Mouse (Mus musculus): ENCODE measurements around the gene Rs1. TPM values are rescaled to one million over a fixed set of nuclear protein-coding genes. Genes with fewer than 3 reads are reported as not detected.

The Rs1 gene
- polyA plus RNA-seq, 1 experiment from 2014 or later: not detected

GRCm38 (mm10) chrX:160808226-160808625, 40.4 kb downstream of the Rs1 start:
- WGBS: 86% methylated on average over 7 of the region's 7 CpGs
- H3K9ac ChIP-seq: no peak overlapping the region
- H3K4me1 ChIP-seq: no peaks in the 10 kb centered on the region
- H3K9me3 ChIP-seq: no peaks in the 10 kb centered on the region
- no peak overlapping the region for H3K4me3 ChIP-seq
- H3K4me2 ChIP-seq (replicated peaks): no peak overlapping the region
- no peaks in the 10 kb centered on the region for H3K36me3 ChIP-seq
- H3K27ac ChIP-seq: no peak overlapping the region
- 0 out of 2 replicates have a peak, but pooled peaks cover 4% of the 10 kb centered on the region for H3K27me3 ChIP-seq (replicated peaks)
- no peak for ATAC-seq (ENCODE audit: low FRiP score, low read depth)

Other genes with a start within 250 kb of the Rs1 start
- gene Ppef1, start 32.2 kb upstream of the Rs1 start, polyA plus RNA-seq (2016; fragmentation: Nextera tagmentation; extraction: Ambion mirVana): 5.6 and 6.7 TPM in 2 replicates
- 0.13 and 0.34 TPM in 2 replicates for gene Gja6, start 139.0 kb downstream of the Rs1 start, polyA plus RNA-seq (2016; fragmentation: Nextera tagmentation; extraction: Ambion mirVana)
- 2.7 and 3.2 TPM in 2 replicates for gene Cdkl5, start 226.7 kb downstream of the Rs1 start, polyA plus RNA-seq (2016; fragmentation: Nextera tagmentation; extraction: Ambion mirVana)